Mouse (Mus musculus) kidney, adult 2 months (tissue): ENCODE data around the gene Trmt10a. TPM values are rescaled to one million over a fixed set of nuclear protein-coding genes. Genes with fewer than 3 reads are reported as not detected.

Experiments used
- DNase-seq: peaks from one replicate; pipeline ENCODE4 v3.0.0; 2021
- H3K27ac ChIP-seq: fragments of 200-500 bp; 2 replicates; pipeline ENCODE4 v1.5.1; 2012; ENCODE audit warnings: low read depth, low read length, control low read depth, inconsistent platforms; ENCODE audit not compliant: insufficient read depth
- H3K27me3 ChIP-seq: fragments of 200-500 bp; replicated peaks from 2 replicates; pipeline ENCODE4 v1.6.1; 2012; ENCODE audit warnings: mild to moderate bottlenecking, moderate library complexity, low read length, inconsistent platforms; ENCODE audit not compliant: control insufficient read depth, insufficient read depth
- H3K36me3 ChIP-seq: fragments of 200-500 bp; 2 replicates; pipeline ENCODE4 v1.6.1; 2012; ENCODE audit warnings: mild to moderate bottlenecking, moderate library complexity, low read length, inconsistent platforms; ENCODE audit not compliant: control insufficient read depth, insufficient read depth
- H3K4me1 ChIP-seq: fragments of 200-500 bp; 2 replicates; pipeline ENCODE4 v1.6.1; 2011; ENCODE audit warnings: low read length; ENCODE audit not compliant: control insufficient read depth, insufficient read depth
- H3K4me3 ChIP-seq: fragments of 200-500 bp; 2 replicates; pipeline ENCODE4 v1.5.1; 2011; ENCODE audit warnings: mild to moderate bottlenecking, low read depth, low read length, control low read depth; ENCODE audit not compliant: insufficient read depth
- CTCF ChIP-seq: fragments of 200-500 bp; conservative IDR thresholded peaks from 2 replicates; pipeline ENCODE4 v1.5.1; 2011; ENCODE audit warnings: low read depth, mild to moderate bottlenecking, control low read depth, low read length, moderate library complexity, mixed read lengths; ENCODE audit not compliant: insufficient read depth, insufficient read length
- POLR2A ChIP-seq: fragments of 200-500 bp; IDR thresholded peaks from one replicate; pipeline ENCODE4 v1.6.1; 2011; ENCODE audit warnings: low read depth, low read length, control low read depth
- WGBS: fragments of 180-500 bp; shearing (Covaris S2); methylation state at CpG from one replicate; pipeline ENCODE4 v1.1.7; 2018; 5-methylcytosine and 5-hydroxymethylcytosine counted together
- polyA plus RNA-seq: library from polyadenylated mRNA; depleted of rRNA; stranded (reverse); fragments of >200 nt; gene quantifications from 2 replicates; pipeline ENCODE4 v1.2.3, GENCODE M21; 2012

Trmt10a gene
- polyA plus RNA-seq, 1 experiment, result 2.0 TPM

DNA sequence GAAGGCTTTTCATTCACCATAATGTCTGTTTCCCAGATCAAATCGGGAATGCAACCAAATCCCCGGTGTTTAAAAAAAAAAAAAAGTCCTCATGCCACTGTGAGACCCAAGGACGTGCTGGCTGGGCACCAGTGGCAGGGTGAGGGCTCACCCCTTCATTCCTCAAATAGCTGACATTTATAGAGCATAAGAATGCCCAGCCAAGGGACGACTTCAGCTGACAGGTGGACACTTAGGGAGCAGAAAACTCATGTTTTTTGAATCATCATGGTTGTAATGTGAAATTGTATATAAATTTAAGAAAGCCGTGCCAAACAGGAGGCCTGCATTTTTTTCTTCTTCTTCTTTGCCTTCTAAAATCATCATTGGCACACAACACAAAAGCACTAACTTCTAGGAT, 38.2 kb upstream of the Trmt10a start:
- Histone ChIP-seq H3K27ac (no peak overlapping the region), H3K36me3 (no peaks in the 10 kb centered on the region), H3K4me3 (no peak overlapping the region), H3K4me1 (no peaks in the 10 kb centered on the region), H3K27me3 (no peaks in the 10 kb centered on the region)
- no peak for TF ChIP-seq CTCF
- no peak for TF ChIP-seq POLR2A
- WGBS, result 56% methylated on average over 5 of the region's 5 CpGs
- DNase-seq, result no peak

DNA sequence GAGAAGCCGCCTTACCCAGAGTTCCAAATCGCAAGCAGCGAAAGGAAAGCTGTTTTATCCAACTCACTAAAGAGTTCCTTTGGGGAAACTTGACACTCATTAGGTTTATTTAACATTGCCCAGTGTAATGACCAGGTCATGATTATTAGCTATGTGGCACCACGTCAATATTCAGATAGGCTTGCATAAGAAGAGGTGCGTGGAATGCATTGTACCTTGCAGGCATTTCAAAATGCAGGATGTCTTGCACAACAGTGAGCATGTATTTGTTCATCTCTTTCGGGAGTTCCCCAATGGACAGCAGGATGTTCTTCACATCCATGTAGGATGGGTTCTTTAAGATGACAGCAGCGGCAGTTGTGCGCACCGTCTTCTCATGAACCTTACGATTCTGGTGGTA, 36.4 kb upstream of the Trmt10a start:
- H3K4me3 ChIP-seq, result no peak overlapping the region
- H3K36me3 ChIP-seq, result no peaks in the 10 kb centered on the region
- WGBS, result 94% methylated on average over 10 of the region's 10 CpGs
- DNase-seq, result no peak
- no peak for TF ChIP-seq CTCF
- H3K4me1 ChIP-seq, result no peaks in the 10 kb centered on the region
- H3K27me3 ChIP-seq, result no peaks in the 10 kb centered on the region
- no peak overlapping the region for H3K27ac ChIP-seq

- 90% methylated on average over 19 of the region's 19 CpGs for WGBS
- no peak for DNase-seq
- no peak for TF ChIP-seq CTCF
- no peak for TF ChIP-seq POLR2A
- H3K4me3 ChIP-seq, result no peak overlapping the region
- H3K27me3 ChIP-seq, result no peaks in the 10 kb centered on the region
- no peaks in the 10 kb centered on the region for H3K4me1 ChIP-seq
- no peaks in the 10 kb centered on the region for H3K36me3 ChIP-seq
- no peak overlapping the region for H3K27ac ChIP-seq
Observed at GRCm38 (mm10) chr3:138110910-138111782, 32.1 kb upstream of the Trmt10a start.

GRCm38 (mm10) chr3:138114106-138114505, 29.1 kb upstream of the Trmt10a start:
- Histone ChIP-seq H3K4me3 (no peak overlapping the region), H3K36me3 (no peaks in the 10 kb centered on the region), H3K4me1 (no peaks in the 10 kb centered on the region), H3K27me3 (no peaks in the 10 kb centered on the region), H3K27ac (no peak overlapping the region)
- WGBS, result 88% methylated on average over 17 of the region's 17 CpGs
- DNase-seq, result no peak
- no peak for TF ChIP-seq CTCF

- TF ChIP-seq CTCF (no peak), POLR2A (no peak)
- no peak for DNase-seq
- H3K27ac ChIP-seq, result no peak overlapping the region
- 79% methylated on average over 4 of the region's 4 CpGs for WGBS
- H3K27me3 ChIP-seq, result no peaks in the 10 kb centered on the region
- H3K4me3 ChIP-seq, result no peak overlapping the region
- no peaks in the 10 kb centered on the region for H3K36me3 ChIP-seq
- H3K4me1 ChIP-seq, result no peaks in the 10 kb centered on the region
Observed at GRCm38 (mm10) chr3:138116871-138117270, 26.4 kb upstream of the Trmt10a start.

- Histone ChIP-seq H3K4me1 (no peaks in the 10 kb centered on the region), H3K36me3 (no peaks in the 10 kb centered on the region), H3K27ac (no peak overlapping the region), H3K27me3 (no peaks in the 10 kb centered on the region), H3K4me3 (no peak overlapping the region)
- WGBS, result 54% methylated on average over 6 of the region's 6 CpGs
- TF ChIP-seq POLR2A, result no peak
- no peak for TF ChIP-seq CTCF
- no peak for DNase-seq
Observed at GRCm38 (mm10) chr3:138118392-138118791, 24.9 kb upstream of the Trmt10a start.

- Histone ChIP-seq H3K27me3 (no peaks in the 10 kb centered on the region), H3K36me3 (no peaks in the 10 kb centered on the region), H3K27ac (no peak overlapping the region), H3K4me1 (no peaks in the 10 kb centered on the region), H3K4me3 (peak overlapping the region; percentile 1; the same call in 1 of the 2 replicates)
- 66% methylated on average over 14 of the region's 14 CpGs for WGBS
- TF ChIP-seq POLR2A (no peak), CTCF (no peak)
- DNase-seq, result no peak
Observed at GRCm38 (mm10) chr3:138118831-138119230, 24.4 kb upstream of the Trmt10a start.
